Mouse (Mus musculus) CH12.LX (cell line): ENCODE measurements around the gene Slc22a5. TPM values are rescaled to one million over a fixed set of nuclear protein-coding genes. Genes with fewer than 3 reads are reported as not detected.

Experiments
- DNase-seq: peaks from one replicate; pipeline ENCODE4 v3.0.0-alpha.2; 2013; ENCODE audit errors: extremely low read depth
- H3K27ac ChIP-seq: 2 replicates; pipeline ENCODE4 v1.5.1; 2012; ENCODE audit warnings: low read depth, mild to moderate bottlenecking, control low read depth, moderate library complexity; ENCODE audit not compliant: insufficient read depth
- H3K27me3 ChIP-seq: replicated peaks from 2 replicates; pipeline ENCODE3; 2012; ENCODE audit warnings: inconsistent platforms
- H3K36me3 ChIP-seq, 2 experiments: replicated peaks in 1 of 2; 2 replicates each; pipeline versions ENCODE3 to v1.6.1; 2012; ENCODE audit warnings: inconsistent platforms in 1 of 2, low read length in 1 of 2, mild to moderate bottlenecking in 1 of 2, mixed read lengths in 1 of 2, moderate library complexity in 1 of 2; ENCODE audit not compliant: control insufficient read depth in 1 of 2, insufficient read depth in 1 of 2
- H3K4me1 ChIP-seq, 2 experiments: 2 replicates each; pipeline ENCODE4 v1.6.1; 2012; ENCODE audit warnings: inconsistent platforms in 1 of 2, moderate library complexity in 1 of 2; ENCODE audit not compliant: insufficient read depth in 2 of 2, control insufficient read depth in 1 of 2
- H3K4me2 ChIP-seq: 2 replicates; pipeline ENCODE4 v1.6.1; 2012; ENCODE audit warnings: low read depth, mild to moderate bottlenecking, control low read depth; ENCODE audit not compliant: poor library complexity, insufficient read depth, severe bottlenecking
- H3K4me3 ChIP-seq, 3 experiments: fragments of 150-350 bp in 1 of 3; sonication (generic) in 1 of 3; replicated peaks in 1 of 3; 2 replicates each; pipeline versions ENCODE3 to v1.5.1; 2011 to 2012; ENCODE audit warnings: low read depth in 2 of 3, low read length in 2 of 3, mild to moderate bottlenecking in 2 of 3, moderate library complexity in 2 of 3, control low read depth in 1 of 3, improper control_type of control experiment in 1 of 3, inconsistent platforms in 1 of 3, mixed read lengths in 1 of 3; ENCODE audit not compliant: poor library complexity in 1 of 3
- H3K79me2 ChIP-seq: replicated peaks from 2 replicates; pipeline ENCODE4 v1.6.1; 2012; ENCODE audit warnings: mild to moderate bottlenecking, moderate library complexity; ENCODE audit not compliant: control insufficient read depth, poor library complexity, insufficient read depth, severe bottlenecking; ENCODE audit errors: extremely low read depth
- H3K9ac ChIP-seq: 2 replicates; pipeline ENCODE4 v1.6.1; 2012; ENCODE audit warnings: low read depth, mild to moderate bottlenecking, control low read depth, moderate library complexity; ENCODE audit not compliant: insufficient read depth
- H3K9me3 ChIP-seq: replicated peaks from 2 replicates; pipeline ENCODE3; 2012; ENCODE audit warnings: low read length, inconsistent platforms, mixed read lengths
- BHLHE40 ChIP-seq: IDR thresholded peaks from 2 replicates; pipeline ENCODE4 v1.6.1; 2011; ENCODE audit warnings: mild to moderate bottlenecking, low read depth, low read length, improper control_type of control experiment
- CHD1 ChIP-seq: IDR thresholded peaks from 2 replicates; pipeline ENCODE4 v1.6.1; 2012; ENCODE audit warnings: low read depth, low read length, improper control_type of control experiment, inconsistent platforms
- CHD2 ChIP-seq: IDR thresholded peaks from 2 replicates; pipeline ENCODE4 v1.6.1; 2011; ENCODE audit warnings: low read length, improper control_type of control experiment
- CTCF ChIP-seq, 2 experiments: IDR thresholded peaks in 1 of 2; conservative IDR thresholded peaks in 1 of 2; 2 replicates each; pipeline ENCODE4 v1.5.1; 2011 to 2012; ENCODE audit warnings: low read depth in 2 of 2, low read length in 2 of 2, improper control_type of control experiment in 1 of 2, inconsistent platforms in 1 of 2, mild to moderate bottlenecking in 1 of 2, moderate library complexity in 1 of 2
- E2F4 ChIP-seq: IDR thresholded peaks from 2 replicates; pipeline ENCODE4 v1.6.1; 2011; ENCODE audit warnings: low read depth, low read length, improper control_type of control experiment; ENCODE audit not compliant: insufficient replicate concordance
- ELF1 ChIP-seq: IDR thresholded peaks from 2 replicates; pipeline ENCODE4 v1.6.1; 2014; ENCODE audit warnings: low read depth, mild to moderate bottlenecking, inconsistent platforms, low read length, improper control_type of control experiment
- EP300 ChIP-seq: IDR thresholded peaks from 2 replicates; pipeline ENCODE4 v1.6.1; 2011; ENCODE audit warnings: low read length, improper control_type of control experiment
- ETS1 ChIP-seq: conservative IDR thresholded peaks from 2 replicates; pipeline ENCODE4 v1.6.1; 2012; ENCODE audit warnings: low read depth, mild to moderate bottlenecking, inconsistent platforms, low read length, improper control_type of control experiment, moderate library complexity
- HCFC1 ChIP-seq: IDR thresholded peaks from 2 replicates; pipeline ENCODE4 v1.6.1; 2012; ENCODE audit warnings: low read depth, mild to moderate bottlenecking, inconsistent platforms, low read length, improper control_type of control experiment
- IRF4 ChIP-seq: IDR thresholded peaks from 2 replicates; pipeline ENCODE4 v1.6.1; 2014; ENCODE audit warnings: low read depth, mild to moderate bottlenecking, inconsistent platforms, low read length, improper control_type of control experiment
- JUN ChIP-seq: IDR thresholded peaks from 2 replicates; pipeline ENCODE4 v1.6.1; 2011; ENCODE audit warnings: low read depth, mild to moderate bottlenecking, low read length, improper control_type of control experiment, moderate library complexity; ENCODE audit not compliant: insufficient read depth
- JUND ChIP-seq: conservative IDR thresholded peaks from 2 replicates; pipeline ENCODE4 v1.6.1; 2011; ENCODE audit warnings: low read depth, low read length, improper control_type of control experiment
- KAT2A ChIP-seq: IDR thresholded peaks from 2 replicates; pipeline ENCODE4 v1.6.1; 2012; ENCODE audit warnings: low read length, improper control_type of control experiment, inconsistent platforms; ENCODE audit not compliant: insufficient replicate concordance
- MAFK ChIP-seq: IDR thresholded peaks from 2 replicates; pipeline ENCODE4 v1.6.1; 2011; ENCODE audit warnings: low read length, improper control_type of control experiment; ENCODE audit not compliant: insufficient replicate concordance
- MAZ ChIP-seq: IDR thresholded peaks from 2 replicates; pipeline ENCODE4 v1.6.1; 2012; ENCODE audit warnings: low read depth, mild to moderate bottlenecking, inconsistent platforms, low read length, improper control_type of control experiment, moderate library complexity
- MEF2A ChIP-seq: IDR thresholded peaks from 2 replicates; pipeline ENCODE4 v1.6.1; 2014; ENCODE audit warnings: low read depth, mild to moderate bottlenecking, inconsistent platforms, low read length, improper control_type of control experiment, borderline replicate concordance
- MXI1 ChIP-seq: IDR thresholded peaks from 2 replicates; pipeline ENCODE4 v1.6.1; 2011; ENCODE audit warnings: mild to moderate bottlenecking, low read depth, low read length, improper control_type of control experiment
- NELFE ChIP-seq: IDR thresholded peaks from 2 replicates; pipeline ENCODE4 v1.6.1; 2011; ENCODE audit warnings: low read depth, low read length, improper control_type of control experiment
- NRF1 ChIP-seq: IDR thresholded peaks from 2 replicates; pipeline ENCODE4 v1.6.1; 2014; ENCODE audit warnings: low read depth, mild to moderate bottlenecking, inconsistent platforms, low read length, improper control_type of control experiment, moderate library complexity
- PAX5 ChIP-seq: IDR thresholded peaks from 2 replicates; pipeline ENCODE4 v1.6.1; 2012; ENCODE audit warnings: low read length, inconsistent platforms, mixed read lengths
- POLR2A ChIP-seq: IDR thresholded peaks from 2 replicates; pipeline ENCODE4 v1.6.1; 2011; ENCODE audit warnings: low read depth, mild to moderate bottlenecking, improper control_type of control experiment, low read length
- POLR2AphosphoS2 ChIP-seq: IDR thresholded peaks from 2 replicates; pipeline ENCODE4 v1.6.1; 2011; ENCODE audit warnings: low read depth, low read length, improper control_type of control experiment
- RAD21 ChIP-seq: IDR thresholded peaks from 2 replicates; pipeline ENCODE4 v1.6.1; 2011; ENCODE audit warnings: low read depth, mild to moderate bottlenecking, low read length, improper control_type of control experiment, moderate library complexity
- RCOR1 ChIP-seq: conservative IDR thresholded peaks from 2 replicates; pipeline ENCODE4 v1.6.1; 2012; ENCODE audit warnings: low read depth, mild to moderate bottlenecking, inconsistent platforms, low read length, improper control_type of control experiment
- SIN3A ChIP-seq: IDR thresholded peaks from 2 replicates; pipeline ENCODE4 v1.6.1; 2012; ENCODE audit warnings: low read length, improper control_type of control experiment, inconsistent platforms
- TBP ChIP-seq: conservative IDR thresholded peaks from 2 replicates; pipeline ENCODE4 v1.6.1; 2011; ENCODE audit warnings: low read depth, low read length, improper control_type of control experiment
- TCF12 ChIP-seq: IDR thresholded peaks from 2 replicates; pipeline ENCODE4 v1.6.1; 2014; ENCODE audit warnings: low read depth, mild to moderate bottlenecking, inconsistent platforms, low read length, improper control_type of control experiment
- UBTF ChIP-seq: IDR thresholded peaks from 2 replicates; pipeline ENCODE4 v1.6.1; 2012; ENCODE audit warnings: low read depth, mild to moderate bottlenecking, inconsistent platforms, low read length, improper control_type of control experiment, moderate library complexity
- USF1 ChIP-seq: IDR thresholded peaks from 2 replicates; pipeline ENCODE4 v1.6.1; 2014; ENCODE audit warnings: low read depth, mild to moderate bottlenecking, inconsistent platforms, low read length, improper control_type of control experiment
- USF2 ChIP-seq: conservative IDR thresholded peaks from 2 replicates; pipeline ENCODE4 v1.6.1; 2011; ENCODE audit warnings: low read depth, low read length, improper control_type of control experiment
- ZC3H11A ChIP-seq: IDR thresholded peaks from 2 replicates; pipeline ENCODE4 v1.6.1; 2012; ENCODE audit warnings: low read depth, mild to moderate bottlenecking, inconsistent platforms, low read length, improper control_type of control experiment
- ZKSCAN1 ChIP-seq: IDR thresholded peaks from 2 replicates; pipeline ENCODE4 v1.6.1; 2012; ENCODE audit warnings: low read depth, inconsistent platforms, low read length, improper control_type of control experiment, borderline replicate concordance
- ZMIZ1 ChIP-seq: IDR thresholded peaks from 2 replicates; pipeline ENCODE4 v1.6.1; 2012; ENCODE audit warnings: low read depth, mild to moderate bottlenecking, inconsistent platforms, low read length, improper control_type of control experiment
- ZNF384 ChIP-seq: IDR thresholded peaks from 2 replicates; pipeline ENCODE4 v1.6.1; 2012; ENCODE audit warnings: low read depth, low read length, improper control_type of control experiment, inconsistent platforms
- dilution Hi-C: fragments of 300-500 bp; cut with MboI; formaldehyde crosslinking; loops from 2 replicates; pipeline ENCODE4 v1.14.3; 2020; ENCODE audit warnings: low sequenced_read_pairs; ENCODE audit not compliant: extremely low pct_unique_long_range_greater_than_20kb, extremely low pct_ligation_motif_present
- in situ Hi-C: fragments of 300-500 bp; cut with MboI; formaldehyde crosslinking; loops from 3 replicates; pipeline ENCODE4 v1.14.3; 2019; ENCODE audit warnings: low sequenced_read_pairs, low pct_ligation_motif_present, low pct_unique_long_range_greater_than_20kb, mixed read lengths
- polyA plus RNA-seq: library from polyadenylated mRNA; unstranded; fragments of >175 nt; gene quantifications from 2 replicates; pipeline ENCODE4 v1.2.1, GENCODE M21; 2012; ENCODE audit warnings: low read depth; ENCODE audit not compliant: insufficient read length
- total RNA-seq, 2 experiments: library from RNA; depleted of rRNA; stranded (reverse); fragments of 300-350 nt in 1 of 2; fragments of >200 nt in 1 of 2; gene quantifications; 2 replicates each; pipeline ENCODE4 v1.2.3; 2012 to 2014

Gene Slc22a5
- total and polyA plus RNA-seq, 3 experiments = 5.6 to 6.7 (median 6.2) TPM

- no peak for TF ChIP-seq CTCF (conservative IDR thresholded peaks at IDR 0.05 in 1 of 2, IDR thresholded peaks at IDR 0.05 in 1 of 2; ENCODE audit: low read depth in 2 of 2, low read length in 2 of 2)
Observed at GRCm38 (mm10) chr11:53839663-53840642, 51.5 kb downstream of the Slc22a5 start (continued).

DNA sequence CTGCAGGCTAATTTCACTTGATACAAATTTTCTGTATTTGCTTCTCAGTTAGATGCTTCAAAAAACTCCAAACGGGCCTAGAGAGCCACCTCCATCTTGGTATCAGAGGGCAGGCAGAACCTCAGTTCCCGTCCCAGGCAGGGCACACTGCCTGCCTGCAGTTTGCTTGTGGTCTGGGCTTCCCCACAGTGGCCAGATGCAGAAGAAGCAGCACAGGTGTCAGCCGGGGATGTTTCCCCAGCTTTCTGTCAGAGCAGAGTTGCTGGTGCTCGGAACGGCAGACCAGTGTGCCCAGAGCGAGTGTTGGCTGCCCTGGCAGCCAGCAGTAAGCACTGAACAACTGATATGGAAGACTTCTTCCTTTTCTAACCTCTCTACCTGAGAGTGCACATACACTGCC lies 52.3 kb downstream of the Slc22a5 start:
- dilution Hi-C loops (no loop called here), in situ Hi-C loops (no loop called here)
- no peaks in the 10 kb centered on the region for H3K9me3 ChIP-seq
- H3K4me2 ChIP-seq = 0 out of 2 replicates have a peak overlapping the region, but pooled peaks have one; percentile 4
- no peaks in the 10 kb centered on the region for H3K79me2 ChIP-seq
- peak overlapping the region; percentile 30 for H3K27ac ChIP-seq
- 0 out of 2 replicates have a peak overlapping the region, but pooled peaks have one; percentile 6 for H3K9ac ChIP-seq
- no peaks in the 10 kb centered on the region for H3K27me3 ChIP-seq
- peaks cover 40 to 75% of the 10 kb centered on the region in 2 experiments for H3K4me1 ChIP-seq
- DNase-seq = peak; percentile 88
- no peak overlapping the region for H3K4me3 ChIP-seq
- H3K36me3 ChIP-seq = no peaks in the 10 kb centered on the region
- peak; percentile 2; the same call in 1 of the 2 replicates for TF ChIP-seq ZNF384
- TF ChIP-seq HCFC1 = 0 out of 2 replicates have a peak, but pooled peaks have one; percentile 16
- TF ChIP-seq MAFK = no peak
- TF ChIP-seq KAT2A = no peak
- TF ChIP-seq CHD1 = 0 out of 2 replicates have a peak, but pooled peaks have one; percentile 39
- peak; percentile 75; the same call in 1 of the 2 replicates for TF ChIP-seq MXI1
- no peak for TF ChIP-seq USF1
- no peak for TF ChIP-seq ZKSCAN1
- peak; percentile 33; the same call in 1 of the 2 replicates for TF ChIP-seq POLR2A
- peak; percentile 73; the same call in 1 of the 2 replicates for TF ChIP-seq SIN3A
- peak in 1 of 2 experiments; percentile 86; a peak in 2 of 4 replicates for TF ChIP-seq CTCF (conservative IDR thresholded peaks at IDR 0.05 in 1 of 2, IDR thresholded peaks at IDR 0.05 in 1 of 2; ENCODE audit: low read depth in 2 of 2, low read length in 2 of 2)
- no peak for TF ChIP-seq MAZ
- TF ChIP-seq RCOR1 = peak; percentile 25; the same call in 1 of the 2 replicates
- peak; percentile 80 for TF ChIP-seq EP300
- TF ChIP-seq RAD21 = peak; percentile 97
- no peak for TF ChIP-seq JUN
- no peak for TF ChIP-seq PAX5
- TF ChIP-seq USF2 = no peak
- TF ChIP-seq NELFE = peak; percentile 48
- TF ChIP-seq TCF12 = peak; percentile 99
- no peak for TF ChIP-seq E2F4
- peak; percentile 88 for TF ChIP-seq IRF4
- TF ChIP-seq BHLHE40 = peak; percentile 75
- TF ChIP-seq ZMIZ1 = no peak
- TF ChIP-seq NRF1 = peak; percentile 42; the same call in 1 of the 2 replicates
- peak; percentile 82; the same call in 1 of the 2 replicates for TF ChIP-seq MEF2A
- peak; percentile 52; the same call in 1 of the 2 replicates for TF ChIP-seq ETS1
- TF ChIP-seq TBP = peak; percentile 71
- TF ChIP-seq ELF1 = peak; percentile 53; the same call in 1 of the 2 replicates
- TF ChIP-seq CHD2 = no peak
- no peak for TF ChIP-seq POLR2AphosphoS2
- peak; percentile 78 for TF ChIP-seq ZC3H11A
- TF ChIP-seq JUND = no peak
- peak; percentile 90 for TF ChIP-seq UBTF
